Mouse (Mus musculus) heart, embryonic 13.5 days (tissue): ENCODE measurements at regions not wholly inside any gene's neighbourhood (a gene's known extent, or its start where the extent isn't known, plus 50 kb on each side); places are given as distances from the start of the nearest gene placed in this dataset.

Experiments
- ATAC-seq: fragments of 200-750 bp; cut with Nextera tagmentation; 2 replicates; pipeline ENCODE4 v1.8.0; 2017; ENCODE audit warnings: moderate TSS enrichment; ENCODE audit not compliant: insufficient number of reproducible peaks, low FRiP score, low TSS enrichment; ENCODE audit errors: extremely low read depth
- H3K27ac ChIP-seq: fragments of 300-500 bp; sonication (generic); replicated peaks from 2 replicates; pipeline ENCODE4 v1.5.1; 2015; ENCODE audit warnings: moderate library complexity, mild to moderate bottlenecking, inconsistent platforms
- H3K27me3 ChIP-seq: fragments of 300-500 bp; sonication (generic); replicated peaks from 2 replicates; pipeline ENCODE4 v1.6.1; 2015; ENCODE audit warnings: mild to moderate bottlenecking, inconsistent platforms
- H3K36me3 ChIP-seq: fragments of 300-500 bp; sonication (generic); 2 replicates; pipeline ENCODE4 v1.6.1; 2015; ENCODE audit warnings: mild to moderate bottlenecking, inconsistent platforms
- H3K4me1 ChIP-seq: fragments of 300-500 bp; sonication (generic); 2 replicates; pipeline ENCODE4 v1.6.1; 2015; ENCODE audit warnings: inconsistent platforms
- H3K4me2 ChIP-seq: fragments of 300-500 bp; sonication (generic); 2 replicates; pipeline ENCODE4 v1.6.1; 2015; ENCODE audit warnings: inconsistent platforms, mild to moderate bottlenecking, moderate library complexity
- H3K4me3 ChIP-seq: fragments of 300-500 bp; sonication (generic); 2 replicates; pipeline ENCODE4 v1.5.1; 2015; ENCODE audit warnings: moderate library complexity, mild to moderate bottlenecking, inconsistent platforms
- H3K9ac ChIP-seq: fragments of 300-500 bp; sonication (generic); 2 replicates; pipeline ENCODE4 v1.6.1; 2015; ENCODE audit warnings: inconsistent platforms, mild to moderate bottlenecking, moderate library complexity
- H3K9me3 ChIP-seq: fragments of 300-500 bp; sonication (generic); 2 replicates; pipeline ENCODE4 v1.6.1; 2016; ENCODE audit warnings: inconsistent platforms
- WGBS: fragments of 180-500 bp; shearing (Covaris S2); methylation state at CpG from one replicate; pipeline ENCODE4 v1.1.7; 2015; ENCODE audit warnings: mixed read lengths; 5-methylcytosine and 5-hydroxymethylcytosine counted together

- Histone ChIP-seq H3K4me3 (no peak overlapping the region), H3K27ac (peak overlapping the region; percentile 87), H3K27me3 (no peaks in the 10 kb centered on the region), H3K4me1 (peaks cover 82% of the 10 kb centered on the region), H3K9ac (peak overlapping the region; percentile 38; the same call in 1 of the 2 replicates), H3K4me2 (no peak overlapping the region), H3K9me3 (0 out of 2 replicates have a peak, but pooled peaks cover 3% of the 10 kb centered on the region), H3K36me3 (no peaks in the 10 kb centered on the region)
- WGBS = 57% methylated on average over 7 of the region's 7 CpGs
- no peak for ATAC-seq
Measured at GRCm38 (mm10) chr12:79902761-79903160, 210.1 kb downstream of the Zfp36l1 start.

- peak overlapping the region; percentile 87 for H3K27ac ChIP-seq
- 0 out of 2 replicates have a peak, but pooled peaks cover 3% of the 10 kb centered on the region for H3K9me3 ChIP-seq
- 48% methylated on average over 7 of the region's 7 CpGs for WGBS
- H3K4me1 ChIP-seq = peaks cover 82% of the 10 kb centered on the region
- no peak overlapping the region for H3K4me3 ChIP-seq
- no peak for ATAC-seq
- no peak overlapping the region for H3K4me2 ChIP-seq
- H3K36me3 ChIP-seq = no peaks in the 10 kb centered on the region
- H3K27me3 ChIP-seq = no peaks in the 10 kb centered on the region
- peak overlapping the region; percentile 38; the same call in 1 of the 2 replicates for H3K9ac ChIP-seq
Measured at GRCm38 (mm10) chr12:79902163-79902562, 210.7 kb downstream of the Zfp36l1 start.

GRCm38 (mm10) chr12:79898198-79898930 lies 214.4 kb downstream of the Zfp36l1 start:
- 33% methylated on average over 12 of the region's 12 CpGs for WGBS
- H3K9me3 ChIP-seq = 0 out of 2 replicates have a peak, but pooled peaks cover 3% of the 10 kb centered on the region
- no peak overlapping the region for H3K4me2 ChIP-seq
- H3K27ac ChIP-seq = peak overlapping the region; percentile 62
- H3K27me3 ChIP-seq = no peaks in the 10 kb centered on the region
- no peak overlapping the region for H3K4me3 ChIP-seq
- peak overlapping the region; percentile 44; the same call in 1 of the 2 replicates for H3K9ac ChIP-seq
- H3K4me1 ChIP-seq = peaks cover 61% of the 10 kb centered on the region
- ATAC-seq = no peak
- no peaks in the 10 kb centered on the region for H3K36me3 ChIP-seq

GRCm38 (mm10) chr12:79895975-79896374 lies 216.8 kb downstream of the Zfp36l1 start:
- H3K4me1 ChIP-seq = peaks cover 45% of the 10 kb centered on the region
- no peak overlapping the region for H3K4me3 ChIP-seq
- ATAC-seq = no peak
- H3K36me3 ChIP-seq = no peaks in the 10 kb centered on the region
- H3K27ac ChIP-seq = peak overlapping the region; percentile 82
- peak overlapping the region; percentile 33; the same call in 1 of the 2 replicates for H3K9ac ChIP-seq
- no peaks in the 10 kb centered on the region for H3K27me3 ChIP-seq
- WGBS = 12% methylated on average over 6 of the region's 6 CpGs
- 0 out of 2 replicates have a peak, but pooled peaks cover 3% of the 10 kb centered on the region for H3K9me3 ChIP-seq
- no peak overlapping the region for H3K4me2 ChIP-seq

- H3K27ac ChIP-seq = peak overlapping the region; percentile 82
- peaks cover 48% of the 10 kb centered on the region for H3K4me1 ChIP-seq
- no peak overlapping the region for H3K4me2 ChIP-seq
- no peak overlapping the region for H3K4me3 ChIP-seq
- no peaks in the 10 kb centered on the region for H3K27me3 ChIP-seq
- no peaks in the 10 kb centered on the region for H3K36me3 ChIP-seq
- no peak overlapping the region for H3K9ac ChIP-seq
- ATAC-seq = no peak
- 87% methylated on average over 7 of the region's 7 CpGs for WGBS
- 0 out of 2 replicates have a peak, but pooled peaks cover 3% of the 10 kb centered on the region for H3K9me3 ChIP-seq
Measured at GRCm38 (mm10) chr12:79895324-79895723, 217.5 kb downstream of the Zfp36l1 start.

GRCm38 (mm10) chr12:79892871-79893270 lies 219.9 kb downstream of the Zfp36l1 start:
- 84% methylated on average over 8 of the region's 8 CpGs for WGBS
- ATAC-seq = no peak

GRCm38 (mm10) chr12:79891942-79892341 lies 220.9 kb downstream of the Zfp36l1 start:
- Histone ChIP-seq H3K9me3 (no peaks in the 10 kb centered on the region), H3K27me3 (no peaks in the 10 kb centered on the region), H3K27ac (no peak overlapping the region), H3K4me1 (peaks cover 38% of the 10 kb centered on the region), H3K9ac (no peak overlapping the region), H3K4me3 (no peak overlapping the region), H3K4me2 (no peak overlapping the region), H3K36me3 (no peaks in the 10 kb centered on the region)
- 71% methylated on average over 4 of the region's 4 CpGs for WGBS
- no peak for ATAC-seq

More at GRCm38 (mm10) chr12:79892871-79893270, 219.9 kb downstream of the Zfp36l1 start:
- Histone ChIP-seq H3K4me1 (peaks cover 36% of the 10 kb centered on the region), H3K4me2 (no peak overlapping the region), H3K27me3 (no peaks in the 10 kb centered on the region), H3K27ac (no peak overlapping the region), H3K9ac (no peak overlapping the region), H3K9me3 (no peaks in the 10 kb centered on the region), H3K36me3 (no peaks in the 10 kb centered on the region), H3K4me3 (no peak overlapping the region)

GRCm38 (mm10) chr12:79890887-79891286 lies 221.9 kb downstream of the Zfp36l1 start:
- no peak overlapping the region for H3K4me2 ChIP-seq
- peak overlapping the region; percentile 33 for H3K27ac ChIP-seq
- no peak for ATAC-seq
- H3K4me3 ChIP-seq = no peak overlapping the region
- H3K4me1 ChIP-seq = peaks cover 34% of the 10 kb centered on the region
- H3K27me3 ChIP-seq = no peaks in the 10 kb centered on the region
- H3K9me3 ChIP-seq = no peaks in the 10 kb centered on the region
- WGBS = 34% methylated on average over 4 of the region's 4 CpGs
- no peak overlapping the region for H3K9ac ChIP-seq
- H3K36me3 ChIP-seq = no peaks in the 10 kb centered on the region

- Histone ChIP-seq H3K4me1 (peaks cover 32% of the 10 kb centered on the region), H3K9ac (no peak overlapping the region), H3K9me3 (no peaks in the 10 kb centered on the region), H3K4me3 (no peak overlapping the region), H3K27me3 (no peaks in the 10 kb centered on the region), H3K36me3 (no peaks in the 10 kb centered on the region), H3K4me2 (no peak overlapping the region), H3K27ac (peak overlapping the region; percentile 33)
- WGBS = 81% methylated on average over 7 of the region's 7 CpGs
- no peak for ATAC-seq
Measured at GRCm38 (mm10) chr12:79890291-79890690, 222.5 kb downstream of the Zfp36l1 start.

- Histone ChIP-seq H3K4me1 (peaks cover 32% of the 10 kb centered on the region), H3K4me3 (no peak overlapping the region), H3K9me3 (no peaks in the 10 kb centered on the region), H3K36me3 (no peaks in the 10 kb centered on the region), H3K4me2 (no peak overlapping the region), H3K9ac (no peak overlapping the region), H3K27me3 (no peaks in the 10 kb centered on the region), H3K27ac (no peak overlapping the region)
- 80% methylated on average over 4 of the region's 4 CpGs for WGBS
- no peak for ATAC-seq
Measured at GRCm38 (mm10) chr12:79888812-79889211, 224.0 kb downstream of the Zfp36l1 start.

GRCm38 (mm10) chr12:79888086-79888485 lies 224.7 kb downstream of the Zfp36l1 start:
- Histone ChIP-seq H3K4me1 (peaks cover 32% of the 10 kb centered on the region), H3K4me3 (no peak overlapping the region), H3K9ac (no peak overlapping the region), H3K27ac (peak overlapping the region; percentile 64), H3K36me3 (no peaks in the 10 kb centered on the region), H3K4me2 (no peak overlapping the region), H3K9me3 (no peaks in the 10 kb centered on the region), H3K27me3 (no peaks in the 10 kb centered on the region)
- 69% methylated on average over 4 of the region's 4 CpGs for WGBS
- no peak for ATAC-seq
